Mouse (Mus musculus) intestine, postnatal 0 days (tissue): Measurements from ENCODE around the gene Mitf. TPM values are rescaled to one million over a fixed set of nuclear protein-coding genes. Genes with fewer than 3 reads are reported as not detected.

Experiments used
- ATAC-seq: fragments of 200-750 bp; cut with Nextera tagmentation; 2 replicates; pipeline ENCODE4 v1.8.0; 2017; ENCODE audit warnings: mild to moderate bottlenecking, moderate TSS enrichment, moderate library complexity
- H3K27ac ChIP-seq: fragments of 300-500 bp; sonication (generic); 2 replicates; pipeline ENCODE4 v1.5.1; 2014; ENCODE audit warnings: mild to moderate bottlenecking, low read depth, low read length, moderate library complexity
- H3K27me3 ChIP-seq: fragments of 300-500 bp; sonication (generic); replicated peaks from 2 replicates; pipeline ENCODE4 v1.6.1; 2014; ENCODE audit warnings: low read length, mixed read lengths; ENCODE audit not compliant: control insufficient read depth, insufficient read depth
- H3K36me3 ChIP-seq: fragments of 300-500 bp; sonication (generic); 2 replicates; pipeline ENCODE4 v1.6.1; 2014; ENCODE audit warnings: mild to moderate bottlenecking, moderate library complexity; ENCODE audit not compliant: control insufficient read depth, insufficient read depth
- H3K4me1 ChIP-seq: fragments of 300-500 bp; sonication (generic); replicated peaks from 2 replicates; pipeline ENCODE4 v1.6.1; 2014; ENCODE audit warnings: antibody characterized with exemption, low read length, mixed read lengths; ENCODE audit not compliant: control insufficient read depth, insufficient read depth
- H3K4me2 ChIP-seq: fragments of 300-500 bp; sonication (generic); replicated peaks from 2 replicates; pipeline ENCODE4 v1.6.1; 2014; ENCODE audit warnings: low read depth, mild to moderate bottlenecking, moderate library complexity
- H3K4me3 ChIP-seq: fragments of 300-500 bp; sonication (generic); 2 replicates; pipeline ENCODE4 v1.5.1; 2014; ENCODE audit warnings: low read depth, low read length
- H3K9ac ChIP-seq: fragments of 300-500 bp; sonication (generic); 2 replicates; pipeline ENCODE4 v1.6.1; 2014; ENCODE audit warnings: mild to moderate bottlenecking, low read depth, low read length
- H3K9me3 ChIP-seq: fragments of 300-500 bp; sonication (generic); 2 replicates; pipeline ENCODE4 v1.6.1; 2016; ENCODE audit warnings: mixed run types; ENCODE audit not compliant: control insufficient read depth
- CTCF ChIP-seq: sonication (generic); IDR thresholded peaks from 2 replicates; pipeline ENCODE4 v1.5.1; 2016; ENCODE audit warnings: low read depth, mild to moderate bottlenecking, control low read depth, antibody characterized with exemption, moderate library complexity
- WGBS: fragments of 180-500 bp; shearing (Covaris S2); extraction: QIAGEN DNeasy Blood & Tissue Kit; methylation state at CpG from one replicate; pipeline ENCODE4 v1.1.7; 2014; 5-methylcytosine and 5-hydroxymethylcytosine counted together
- polyA plus RNA-seq: library from polyadenylated mRNA; unstranded; fragments of >200 nt; fragmentation: Nextera tagmentation; extraction: Ambion mirVana; gene quantifications from 2 replicates; pipeline ENCODE4 v1.2.1, GENCODE M21; 2015

Gene Mitf
- polyA plus RNA-seq, 1 experiment from 2014 or later: 0.74 TPM

- Histone ChIP-seq H3K27ac (no peak overlapping the region), H3K4me1 (no peaks in the 10 kb centered on the region), H3K9me3 (no peaks in the 10 kb centered on the region), H3K9ac (no peak overlapping the region), H3K27me3 (no peaks in the 10 kb centered on the region), H3K4me2 (no peak overlapping the region), H3K36me3 (no peaks in the 10 kb centered on the region), H3K4me3 (no peak overlapping the region)
- 78% methylated on average over 1 of the region's 1 CpGs for WGBS
- no peak for ATAC-seq
- TF ChIP-seq CTCF: peak; percentile 63
These were observed 14.7 kb upstream of the Mitf start for GRCm38 (mm10) chr6:97792104-97792503.

GRCm38 (mm10) chr6:97795175-97795574 is 11.7 kb upstream of the Mitf start:
- H3K4me2 ChIP-seq: no peak overlapping the region
- no peak overlapping the region for H3K9ac ChIP-seq
- 67% methylated on average over 2 of the region's 2 CpGs for WGBS
- no peak overlapping the region for H3K27ac ChIP-seq
- H3K27me3 ChIP-seq: no peaks in the 10 kb centered on the region
- H3K36me3 ChIP-seq: no peaks in the 10 kb centered on the region
- H3K9me3 ChIP-seq: no peaks in the 10 kb centered on the region
- no peak for ATAC-seq
- H3K4me3 ChIP-seq: no peak overlapping the region
- no peak for TF ChIP-seq CTCF
- no peaks in the 10 kb centered on the region for H3K4me1 ChIP-seq

- TF ChIP-seq CTCF: no peak
- no peaks in the 10 kb centered on the region for H3K4me1 ChIP-seq
- H3K36me3 ChIP-seq: no peaks in the 10 kb centered on the region
- no peak overlapping the region for H3K27ac ChIP-seq
- H3K9ac ChIP-seq: no peak overlapping the region
- no peak for ATAC-seq
- no peaks in the 10 kb centered on the region for H3K27me3 ChIP-seq
- H3K4me2 ChIP-seq: no peak overlapping the region
- no peak overlapping the region for H3K4me3 ChIP-seq
- 59% methylated on average over 2 of the region's 2 CpGs for WGBS
- H3K9me3 ChIP-seq: no peaks in the 10 kb centered on the region
These were observed 6.2 kb upstream of the Mitf start for GRCm38 (mm10) chr6:97800615-97801014.

- Histone ChIP-seq H3K36me3 (no peaks in the 10 kb centered on the region), H3K4me3 (peak overlapping the region; percentile 73), H3K9me3 (no peaks in the 10 kb centered on the region), H3K4me2 (peak overlapping the region; percentile 98), H3K27ac (no peak overlapping the region), H3K4me1 (no peaks in the 10 kb centered on the region), H3K9ac (no peak overlapping the region), H3K27me3 (no peaks in the 10 kb centered on the region)
- ATAC-seq: no peak
- WGBS: 34% methylated on average over 5 of the region's 5 CpGs
- no peak for TF ChIP-seq CTCF
These were observed 801 bp upstream of the Mitf start for GRCm38 (mm10) chr6:97806051-97806450.

- no peak overlapping the region for H3K9ac ChIP-seq
- ATAC-seq: no peak
- no peak for TF ChIP-seq CTCF
- no peaks in the 10 kb centered on the region for H3K27me3 ChIP-seq
- no peak overlapping the region for H3K4me2 ChIP-seq
- H3K4me3 ChIP-seq: no peak overlapping the region
- no peaks in the 10 kb centered on the region for H3K36me3 ChIP-seq
- 52% methylated on average over 4 of the region's 4 CpGs for WGBS
- no peak overlapping the region for H3K27ac ChIP-seq
- no peaks in the 10 kb centered on the region for H3K9me3 ChIP-seq
- H3K4me1 ChIP-seq: no peaks in the 10 kb centered on the region
These were observed 7.3 kb downstream of the Mitf start for GRCm38 (mm10) chr6:97814191-97814590.

GRCm38 (mm10) chr6:97815723-97816122 is 8.9 kb downstream of the Mitf start:
- no peak for TF ChIP-seq CTCF
- H3K27ac ChIP-seq: no peak overlapping the region
- 44% methylated on average over 1 of the region's 1 CpGs for WGBS
- H3K9ac ChIP-seq: no peak overlapping the region
- H3K9me3 ChIP-seq: no peaks in the 10 kb centered on the region
- no peaks in the 10 kb centered on the region for H3K27me3 ChIP-seq
- no peak for ATAC-seq
- H3K4me1 ChIP-seq: no peaks in the 10 kb centered on the region
- no peak overlapping the region for H3K4me3 ChIP-seq
- H3K36me3 ChIP-seq: no peaks in the 10 kb centered on the region
- H3K4me2 ChIP-seq: no peak overlapping the region

DNA sequence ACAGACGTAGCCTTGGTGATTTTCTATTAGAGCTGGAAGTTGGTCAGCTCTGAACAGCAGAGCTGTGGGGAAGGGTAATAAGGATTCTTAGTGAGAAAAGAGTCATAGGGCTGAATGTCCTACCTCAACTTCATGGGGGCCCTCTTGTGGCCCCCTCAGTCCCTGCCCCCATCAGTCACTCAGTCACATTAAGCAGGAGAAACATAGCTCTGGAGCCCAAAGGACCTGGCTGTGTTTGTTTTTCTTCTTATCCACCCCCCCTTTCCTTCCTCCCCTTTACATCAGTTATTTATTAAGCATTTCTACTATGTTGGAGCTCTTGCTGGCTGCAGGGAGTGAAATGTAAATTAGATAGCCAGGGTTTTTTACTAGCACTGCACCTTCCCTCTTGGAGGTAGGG is 10.0 kb downstream of the Mitf start:
- Histone ChIP-seq H3K4me2 (no peak overlapping the region), H3K4me3 (no peak overlapping the region), H3K4me1 (no peaks in the 10 kb centered on the region), H3K9me3 (no peaks in the 10 kb centered on the region), H3K9ac (no peak overlapping the region), H3K27me3 (no peaks in the 10 kb centered on the region), H3K27ac (no peak overlapping the region), H3K36me3 (no peaks in the 10 kb centered on the region)
- no peak for TF ChIP-seq CTCF
- ATAC-seq: no peak
- WGBS: 79% methylated on average over 1 of the region's 1 CpGs
